Mouse (Mus musculus) MEL (cell line): Measurements from ENCODE around the gene Wdr93. TPM values are rescaled to one million over a fixed set of nuclear protein-coding genes. Genes with fewer than 3 reads are reported as not detected.

Experiments used
- DNase-seq: peaks from one replicate; pipeline ENCODE4 v3.0.0; 2011; ENCODE audit warnings: low read depth, low spot score
- H3K27ac ChIP-seq: 2 replicates; pipeline ENCODE4 v1.5.1; 2012; ENCODE audit warnings: low read depth, mild to moderate bottlenecking, control low read depth, low read length, moderate library complexity; ENCODE audit not compliant: control insufficient read depth
- H3K27me3 ChIP-seq, 2 experiments: fragments of 150-350 bp in 1 of 2; sonication (generic) in 1 of 2; 2 replicates each; pipeline ENCODE4 v1.6.1; 2012; ENCODE audit warnings: low read length in 2 of 2, mild to moderate bottlenecking in 2 of 2, improper control_type of control experiment in 1 of 2, moderate library complexity in 1 of 2; ENCODE audit not compliant: insufficient read depth in 2 of 2, control insufficient read depth in 1 of 2
- H3K36me3 ChIP-seq, 2 experiments: 2 replicates each; pipeline ENCODE4 v1.6.1; 2012 to 2014; ENCODE audit warnings: low read length in 2 of 2, improper control_type of control experiment in 1 of 2, inconsistent platforms in 1 of 2, mild to moderate bottlenecking in 1 of 2; ENCODE audit not compliant: insufficient read depth in 2 of 2, control insufficient read depth in 1 of 2
- H3K4me1 ChIP-seq, 2 experiments: fragments of 150-350 bp in 1 of 2; sonication (generic) in 1 of 2; 2 replicates each; pipeline ENCODE4 v1.6.1; 2012; ENCODE audit warnings: low read length in 2 of 2, improper control_type of control experiment in 1 of 2, mild to moderate bottlenecking in 1 of 2; ENCODE audit not compliant: insufficient read depth in 2 of 2, control insufficient read depth in 1 of 2
- H3K4me3 ChIP-seq, 2 experiments: fragments of 150-350 bp in 1 of 2; sonication (generic) in 1 of 2; 2 replicates each; pipeline ENCODE4 v1.5.1; 2012; ENCODE audit warnings: low read depth in 2 of 2, low read length in 2 of 2, mild to moderate bottlenecking in 2 of 2, moderate library complexity in 2 of 2, control low read depth in 1 of 2, improper control_type of control experiment in 1 of 2; ENCODE audit not compliant: control insufficient read depth in 1 of 2, insufficient read depth in 1 of 2
- H3K79me2 ChIP-seq: 2 replicates; pipeline ENCODE4 v1.6.1; 2012; ENCODE audit warnings: mild to moderate bottlenecking, low read length, moderate library complexity; ENCODE audit not compliant: control insufficient read depth, poor library complexity, insufficient read depth
- H3K9ac ChIP-seq: 2 replicates; pipeline ENCODE4 v1.6.1; 2012; ENCODE audit warnings: low read depth, mild to moderate bottlenecking, control low read depth, low read length, moderate library complexity; ENCODE audit not compliant: control insufficient read depth, poor library complexity, severe bottlenecking
- H3K9me3 ChIP-seq: fragments of 150-350 bp; sonication (generic); replicated peaks from 2 replicates; pipeline ENCODE4 v1.6.1; 2012; ENCODE audit warnings: mild to moderate bottlenecking, low read length, improper control_type of control experiment, moderate library complexity; ENCODE audit not compliant: insufficient read depth
- CHD2 ChIP-seq: IDR thresholded peaks from 2 replicates; pipeline ENCODE4 v1.6.1; 2011; ENCODE audit warnings: low read length, improper control_type of control experiment
- CTCF ChIP-seq, 3 experiments: IDR thresholded peaks in 2 of 3; conservative IDR thresholded peaks in 1 of 3; 2 replicates each; pipeline ENCODE4 v1.5.1; 2011 to 2012; ENCODE audit warnings: low read length in 3 of 3, low read depth in 2 of 3, mild to moderate bottlenecking in 2 of 3, improper control_type of control experiment in 1 of 3, inconsistent platforms in 1 of 3, mixed read lengths in 1 of 3, moderate library complexity in 1 of 3; ENCODE audit not compliant: control insufficient read depth in 1 of 3, insufficient read depth in 1 of 3, poor library complexity in 1 of 3, severe bottlenecking in 1 of 3
- EP300 ChIP-seq, 2 experiments: IDR thresholded peaks; 2 replicates each; pipeline ENCODE4 v1.6.1; 2011; ENCODE audit warnings: improper control_type of control experiment in 2 of 2, low read length in 2 of 2, low read depth in 1 of 2, mild to moderate bottlenecking in 1 of 2
- ETS1 ChIP-seq: IDR thresholded peaks from 2 replicates; pipeline ENCODE4 v1.6.1; 2012; ENCODE audit warnings: low read depth, mild to moderate bottlenecking, inconsistent platforms, low read length, improper control_type of control experiment, moderate library complexity
- GATA1 ChIP-seq: IDR thresholded peaks from 2 replicates; pipeline ENCODE4 v1.6.1; 2011; ENCODE audit warnings: low read depth, low read length, improper control_type of control experiment
- HCFC1 ChIP-seq: IDR thresholded peaks from 2 replicates; pipeline ENCODE4 v1.6.1; 2012; ENCODE audit warnings: low read depth, mild to moderate bottlenecking, inconsistent platforms, low read length, improper control_type of control experiment, moderate library complexity
- JUND ChIP-seq: IDR thresholded peaks from 2 replicates; pipeline ENCODE4 v1.6.1; 2011; ENCODE audit warnings: low read depth, mild to moderate bottlenecking, improper control_type of control experiment, low read length
- MAFK ChIP-seq: IDR thresholded peaks from 2 replicates; pipeline ENCODE4 v1.6.1; 2011; ENCODE audit warnings: low read depth, mild to moderate bottlenecking, low read length, improper control_type of control experiment, borderline replicate concordance
- MAX ChIP-seq: IDR thresholded peaks from 2 replicates; pipeline ENCODE4 v1.6.1; 2011; ENCODE audit warnings: low read length, improper control_type of control experiment
- MEF2A ChIP-seq: IDR thresholded peaks from 2 replicates; pipeline ENCODE4 v1.6.1; 2014; ENCODE audit warnings: low read depth, mild to moderate bottlenecking, inconsistent platforms, low read length, improper control_type of control experiment; ENCODE audit not compliant: poor library complexity, insufficient replicate concordance, severe bottlenecking; ENCODE audit errors: extremely low read depth
- MXI1 ChIP-seq: IDR thresholded peaks from 2 replicates; pipeline ENCODE4 v1.6.1; 2011; ENCODE audit warnings: mild to moderate bottlenecking, low read depth, low read length, improper control_type of control experiment
- POLR2A ChIP-seq, 2 experiments: IDR thresholded peaks; 2 replicates each; pipeline ENCODE4 v1.6.1; 2011 to 2012; ENCODE audit warnings: low read length in 2 of 2, mild to moderate bottlenecking in 2 of 2, control low read depth in 1 of 2, improper control_type of control experiment in 1 of 2, low read depth in 1 of 2, moderate library complexity in 1 of 2; ENCODE audit not compliant: control insufficient read depth in 1 of 2, insufficient read depth in 1 of 2, poor library complexity in 1 of 2
- POLR2AphosphoS5 ChIP-seq: IDR thresholded peaks from 2 replicates; pipeline ENCODE4 v1.6.1; 2012; ENCODE audit warnings: low read depth, borderline replicate concordance, mild to moderate bottlenecking, inconsistent platforms, low read length, moderate library complexity, mixed read lengths
- RAD21 ChIP-seq: IDR thresholded peaks from 2 replicates; pipeline ENCODE4 v1.6.1; 2011; ENCODE audit warnings: mild to moderate bottlenecking, low read depth, low read length, improper control_type of control experiment
- RCOR1 ChIP-seq: IDR thresholded peaks from 2 replicates; pipeline ENCODE4 v1.6.1; 2012; ENCODE audit warnings: low read depth, mild to moderate bottlenecking, inconsistent platforms, low read length, improper control_type of control experiment
- SMC3 ChIP-seq: IDR thresholded peaks from 2 replicates; pipeline ENCODE4 v1.6.1; 2011; ENCODE audit warnings: low read depth, low read length, improper control_type of control experiment
- USF1 ChIP-seq: IDR thresholded peaks from 2 replicates; pipeline ENCODE4 v1.6.1; 2014; ENCODE audit warnings: low read depth, mild to moderate bottlenecking, inconsistent platforms, low read length, improper control_type of control experiment, moderate library complexity
- ZC3H11A ChIP-seq: IDR thresholded peaks from 2 replicates; pipeline ENCODE4 v1.6.1; 2012; ENCODE audit warnings: low read depth, mild to moderate bottlenecking, inconsistent platforms, low read length, improper control_type of control experiment
- polyA plus RNA-seq, 2 experiments: library from polyadenylated mRNA; stranded (reverse) in 1 of 2; unstranded in 1 of 2; fragments of >175 nt in 1 of 2; fragments of >200 nt in 1 of 2; gene quantifications; 2 replicates each; pipeline versions ENCODE4 v1.2.1 to v1.2.4; 2012; ENCODE audit warnings: low replicate concordance in 2 of 2, low read depth in 1 of 2; ENCODE audit not compliant: insufficient read length in 2 of 2, insufficient read depth in 1 of 2, missing spikeins in 1 of 2
- total RNA-seq: library from RNA; depleted of rRNA; stranded (reverse); fragments of 300-350 nt; gene quantifications from 2 replicates; pipeline ENCODE4 v1.2.3, GENCODE M21; 2012

Wdr93 gene
- total and polyA plus RNA-seq, 3 experiments, result 0.23 to 0.40 TPM; not detected in 1

DNA sequence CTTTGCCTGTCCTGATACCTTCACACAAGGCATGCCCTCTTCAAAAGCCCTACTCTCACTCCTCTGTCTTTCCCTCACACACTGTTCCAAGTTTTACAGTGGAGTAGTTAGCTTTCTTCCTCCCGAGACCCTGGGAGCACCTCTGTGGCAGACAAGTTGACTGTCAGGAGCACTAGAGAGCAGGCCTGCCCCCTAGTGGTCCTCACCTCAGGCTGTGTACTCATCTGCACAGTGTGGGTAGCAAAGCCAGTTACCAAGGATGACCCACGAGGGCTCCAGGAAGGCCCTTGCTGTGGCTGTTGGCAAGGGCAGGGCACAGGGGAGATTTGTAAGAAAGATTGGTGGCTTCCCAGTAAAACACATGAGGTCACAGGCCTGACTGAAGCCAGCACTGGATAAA is 15.9 kb upstream of the Wdr93 start:
- H3K27me3 ChIP-seq, result no peaks in the 10 kb centered on the region

DNA sequence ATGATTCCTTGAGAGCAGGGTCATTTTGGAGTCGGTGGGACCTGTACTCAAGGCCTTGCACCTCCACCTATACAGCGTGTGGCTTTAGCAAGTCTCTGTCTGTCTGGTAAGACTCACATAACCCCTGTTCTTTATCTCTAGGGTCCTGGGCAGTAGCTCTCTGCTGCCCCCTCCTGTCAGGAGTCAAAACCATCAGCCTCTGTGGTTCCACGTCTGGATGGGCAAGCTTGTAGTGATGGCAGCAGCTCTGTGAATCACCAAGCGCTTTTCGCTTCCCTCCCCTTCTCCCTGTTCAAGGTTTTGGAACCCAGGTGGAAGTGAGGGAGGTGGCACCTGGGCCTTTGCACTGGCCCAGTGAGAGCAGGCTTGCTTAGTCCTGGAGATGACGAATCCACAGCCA is 14.7 kb upstream of the Wdr93 start:
- Histone ChIP-seq H3K4me1 (peaks cover 0 to 12% of the 10 kb centered on the region in 2 experiments; a peak in 2 of 4 replicates), H3K4me3 (peak overlapping the region in 1 of 2 experiments; percentile 9; a peak in 2 of 4 replicates), H3K27me3 (no peaks in the 10 kb centered on the region), H3K79me2 (no peaks in the 10 kb centered on the region), H3K9me3 (no peaks in the 10 kb centered on the region), H3K36me3 (no peaks in the 10 kb centered on the region), H3K9ac (peak overlapping the region; percentile 28; the same call in 1 of the 2 replicates), H3K27ac (no peak overlapping the region)
- TF ChIP-seq ZC3H11A (peak; percentile 21; the same call in 1 of the 2 replicates), CHD2 (no peak), MAX (no peak), CTCF (IDR thresholded peaks at IDR 0.05 in 2 of 3, conservative IDR thresholded peaks at IDR 0.05 in 1 of 3; ENCODE audit: control insufficient read depth in 1 of 3, insufficient read depth in 1 of 3, low read depth in 2 of 3, low read length in 3 of 3, poor library complexity in 1 of 3, severe bottlenecking in 1 of 3) (peak; percentile 86 to 99 (median 97)), GATA1 (peak; percentile 70), POLR2AphosphoS5 (no peak), RAD21 (peak; percentile 75), POLR2A (IDR thresholded peaks at IDR 0.05; ENCODE audit: control insufficient read depth in 1 of 2, insufficient read depth in 1 of 2, low read depth in 1 of 2, low read length in 2 of 2, poor library complexity in 1 of 2) (no peak), RCOR1 (no peak), SMC3 (peak; percentile 69)
- peak; percentile 91 for DNase-seq

More for the DNA sequence above, 15.9 kb upstream of the Wdr93 start:
- peaks cover 0 to 12% of the 10 kb centered on the region in 2 experiments; a peak in 2 of 4 replicates for H3K4me1 ChIP-seq
- H3K27ac ChIP-seq, result no peak overlapping the region
- H3K9me3 ChIP-seq, result no peaks in the 10 kb centered on the region
- no peak overlapping the region for H3K9ac ChIP-seq
- DNase-seq, result peak; percentile 79
- no peak overlapping the region for H3K4me3 ChIP-seq
- H3K79me2 ChIP-seq, result no peaks in the 10 kb centered on the region
- peak; percentile 51 for TF ChIP-seq RAD21
- TF ChIP-seq ETS1, result no peak
- no peak for TF ChIP-seq MXI1
- no peak for TF ChIP-seq HCFC1
- no peak for TF ChIP-seq USF1
- no peak for TF ChIP-seq JUND
- TF ChIP-seq ZC3H11A, result peak; percentile 29; the same call in 1 of the 2 replicates
- TF ChIP-seq EP300 (IDR thresholded peaks at IDR 0.05; ENCODE audit: low read depth in 1 of 2, low read length in 2 of 2), result no peak
- TF ChIP-seq CTCF (IDR thresholded peaks at IDR 0.05 in 2 of 3, conservative IDR thresholded peaks at IDR 0.05 in 1 of 3; ENCODE audit: control insufficient read depth in 1 of 3, insufficient read depth in 1 of 3, low read depth in 2 of 3, low read length in 3 of 3, poor library complexity in 1 of 3, severe bottlenecking in 1 of 3), result peak; percentile 86 to 89 (median 89)
- no peak for TF ChIP-seq MEF2A
- peak; percentile 55 for TF ChIP-seq SMC3
- no peak for TF ChIP-seq MAFK
- TF ChIP-seq POLR2A (IDR thresholded peaks at IDR 0.05; ENCODE audit: control insufficient read depth in 1 of 2, insufficient read depth in 1 of 2, low read depth in 1 of 2, low read length in 2 of 2, poor library complexity in 1 of 2), result no peak
- H3K36me3 ChIP-seq, result no peaks in the 10 kb centered on the region
